Mouse (Mus musculus) hindbrain, embryonic 16.5 days (tissue): ENCODE measurements around the gene Rrp1. TPM values are rescaled to one million over a fixed set of nuclear protein-coding genes. Genes with fewer than 3 reads are reported as not detected.

Experiments
- ATAC-seq: fragments of 200-750 bp; cut with Nextera tagmentation; 2 replicates; pipeline ENCODE4 v1.8.0; 2017; ENCODE audit warnings: moderate TSS enrichment, moderate library complexity
- H3K27ac ChIP-seq: fragments of 300-500 bp; sonication (generic); 2 replicates; pipeline ENCODE4 v1.5.1; 2014; ENCODE audit warnings: low read depth, mild to moderate bottlenecking, control low read depth, low read length, moderate library complexity
- H3K27me3 ChIP-seq: fragments of 300-500 bp; sonication (generic); replicated peaks from 2 replicates; pipeline ENCODE4 v1.6.1; 2014; ENCODE audit warnings: low read length; ENCODE audit not compliant: control insufficient read depth, insufficient read depth
- H3K36me3 ChIP-seq: fragments of 300-500 bp; sonication (generic); 2 replicates; pipeline ENCODE4 v1.6.1; 2014; ENCODE audit warnings: mild to moderate bottlenecking, low read length, moderate library complexity, mixed read lengths; ENCODE audit not compliant: control insufficient read depth, insufficient read depth
- H3K4me1 ChIP-seq: fragments of 300-500 bp; sonication (generic); 2 replicates; pipeline ENCODE4 v1.6.1; 2014; ENCODE audit warnings: low read depth, low read length; ENCODE audit not compliant: control insufficient read depth, insufficient read depth
- H3K4me2 ChIP-seq: fragments of 300-500 bp; sonication (generic); 2 replicates; pipeline ENCODE4 v1.6.1; 2014; ENCODE audit warnings: mild to moderate bottlenecking, low read length, control low read depth, moderate library complexity
- H3K4me3 ChIP-seq: fragments of 300-500 bp; sonication (generic); 2 replicates; pipeline ENCODE4 v1.5.1; 2014; ENCODE audit warnings: mild to moderate bottlenecking, low read length, control low read depth, moderate library complexity
- H3K9ac ChIP-seq: fragments of 300-500 bp; sonication (generic); 2 replicates; pipeline ENCODE4 v1.6.1; 2014; ENCODE audit warnings: low read depth, mild to moderate bottlenecking, control low read depth, low read length, moderate library complexity
- H3K9me3 ChIP-seq: fragments of 300-500 bp; sonication (generic); 2 replicates; pipeline ENCODE4 v1.6.1; 2014; ENCODE audit warnings: mild to moderate bottlenecking, low read length, moderate library complexity; ENCODE audit not compliant: control insufficient read depth
- WGBS: fragments of 180-500 bp; shearing (Covaris S2); extraction: QIAGEN DNeasy Blood & Tissue Kit; methylation state at CpG from one replicate; pipeline ENCODE4 v1.1.7; 2014; 5-methylcytosine and 5-hydroxymethylcytosine counted together
- polyA plus RNA-seq: library from polyadenylated mRNA; unstranded; fragments of >200 nt; fragmentation: Nextera tagmentation; extraction: Ambion mirVana; gene quantifications from 2 replicates; pipeline ENCODE4 v1.2.1, GENCODE M21; 2015

Rrp1 gene
- polyA plus RNA-seq, 1 experiment from 2014 or later = 440 TPM

DNA sequence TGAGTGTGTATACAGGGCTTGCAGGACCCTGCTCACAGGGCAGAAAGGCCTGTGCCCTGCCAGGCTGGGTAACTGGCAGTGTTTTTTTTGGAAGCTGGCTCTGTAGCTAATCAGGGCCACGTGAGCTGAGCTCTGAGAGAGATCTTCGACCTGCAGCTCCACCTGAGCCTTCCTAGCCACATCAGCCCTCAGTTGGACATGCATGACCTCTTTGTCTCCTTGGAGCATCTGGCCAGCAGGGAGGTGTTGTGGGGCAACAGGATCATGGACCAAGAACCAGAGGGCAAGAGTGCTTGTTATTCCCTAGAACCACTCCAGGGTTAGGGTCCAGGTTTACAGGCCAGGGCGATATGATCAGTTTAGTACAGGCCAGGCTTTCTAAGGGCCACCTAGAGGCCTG, 34.6 kb upstream of the Rrp1 start:
- H3K4me3 ChIP-seq = no peak overlapping the region
- 0 out of 2 replicates have a peak, but pooled peaks cover under 1% of the 10 kb centered on the region for H3K4me1 ChIP-seq
- no peak overlapping the region for H3K9ac ChIP-seq
- no peak for ATAC-seq
- no peaks in the 10 kb centered on the region for H3K9me3 ChIP-seq
- H3K27ac ChIP-seq = no peak overlapping the region
- H3K36me3 ChIP-seq = peaks cover 47% of the 10 kb centered on the region
- 84% methylated on average over 3 of the region's 3 CpGs for WGBS
- H3K27me3 ChIP-seq = no peaks in the 10 kb centered on the region
- no peak overlapping the region for H3K4me2 ChIP-seq

DNA sequence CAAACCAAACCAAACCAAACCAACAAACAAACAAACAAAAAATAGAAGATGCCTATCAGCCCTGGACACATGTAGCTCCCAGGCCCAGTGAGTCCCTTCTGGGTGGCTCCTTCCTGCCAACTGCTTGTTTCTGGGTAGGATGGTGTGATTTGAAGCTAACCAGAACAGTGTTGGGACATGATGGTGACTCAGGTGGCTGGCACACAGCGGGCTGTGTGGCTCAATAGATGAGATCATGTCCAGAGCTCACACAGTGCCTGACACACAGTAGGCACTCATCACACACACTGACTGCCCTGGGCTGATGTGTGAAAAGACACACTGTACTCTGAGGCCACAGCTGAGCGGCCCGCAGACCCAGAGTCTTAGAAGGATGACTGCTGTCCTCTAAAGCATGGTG, 33.4 kb upstream of the Rrp1 start:
- Histone ChIP-seq H3K4me3 (no peak overlapping the region), H3K27me3 (no peaks in the 10 kb centered on the region), H3K4me1 (no peaks in the 10 kb centered on the region), H3K36me3 (peaks cover 46% of the 10 kb centered on the region), H3K9ac (no peak overlapping the region), H3K27ac (no peak overlapping the region), H3K9me3 (no peaks in the 10 kb centered on the region), H3K4me2 (no peak overlapping the region)
- no peak for ATAC-seq
- WGBS = 100% methylated on average over 3 of the region's 3 CpGs

DNA sequence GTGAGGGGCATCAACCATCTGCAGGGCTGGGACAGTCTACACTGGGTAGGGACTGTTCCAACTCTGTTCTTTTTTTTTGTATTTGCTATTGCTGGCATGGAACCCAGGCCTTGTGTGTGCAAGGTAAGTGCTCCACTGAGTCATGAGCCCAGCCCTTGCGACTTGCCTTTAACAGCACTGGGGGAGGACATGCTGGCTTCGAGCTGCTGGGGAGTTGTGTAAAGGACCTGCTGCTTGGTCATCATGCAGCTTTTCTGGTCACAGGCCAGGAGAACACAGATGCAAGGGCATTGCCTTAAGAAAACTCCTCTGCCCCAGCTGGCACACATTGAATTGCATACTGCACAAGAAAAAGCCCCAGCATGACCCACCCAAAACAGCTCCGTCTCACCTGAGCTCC, 29.4 kb upstream of the Rrp1 start:
- ATAC-seq = no peak
- Histone ChIP-seq H3K9me3 (no peaks in the 10 kb centered on the region), H3K4me2 (no peak overlapping the region), H3K27ac (no peak overlapping the region), H3K9ac (no peak overlapping the region), H3K27me3 (no peaks in the 10 kb centered on the region), H3K36me3 (peaks cover 43% of the 10 kb centered on the region), H3K4me3 (no peak overlapping the region), H3K4me1 (no peaks in the 10 kb centered on the region)
- WGBS = 96% methylated on average over 3 of the region's 3 CpGs

DNA sequence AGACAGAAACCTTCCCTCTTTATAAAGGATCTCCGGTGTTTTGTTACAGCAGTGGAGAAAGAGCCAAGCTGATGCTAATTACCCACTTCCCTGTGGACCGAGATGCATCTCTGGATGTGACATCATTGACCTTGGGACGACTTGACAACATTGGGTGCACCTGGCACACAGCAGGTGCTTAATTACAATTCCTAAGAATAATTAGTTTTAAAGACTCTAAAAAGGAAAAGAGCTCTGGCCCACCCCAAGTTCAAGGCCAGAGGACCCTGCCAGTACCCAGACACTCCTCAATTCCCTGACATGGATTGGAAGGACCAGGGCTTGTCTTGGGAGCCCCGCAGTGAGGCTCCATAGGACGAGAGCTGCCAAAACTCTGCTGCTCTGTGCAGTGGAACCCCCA, 28.8 kb upstream of the Rrp1 start:
- H3K9me3 ChIP-seq = no peaks in the 10 kb centered on the region
- H3K36me3 ChIP-seq = peaks cover 37% of the 10 kb centered on the region
- H3K4me1 ChIP-seq = no peaks in the 10 kb centered on the region
- H3K4me2 ChIP-seq = no peak overlapping the region
- ATAC-seq = no peak
- no peak overlapping the region for H3K4me3 ChIP-seq
- WGBS = 83% methylated on average over 5 of the region's 5 CpGs
- no peaks in the 10 kb centered on the region for H3K27me3 ChIP-seq
- H3K9ac ChIP-seq = no peak overlapping the region
- no peak overlapping the region for H3K27ac ChIP-seq

DNA sequence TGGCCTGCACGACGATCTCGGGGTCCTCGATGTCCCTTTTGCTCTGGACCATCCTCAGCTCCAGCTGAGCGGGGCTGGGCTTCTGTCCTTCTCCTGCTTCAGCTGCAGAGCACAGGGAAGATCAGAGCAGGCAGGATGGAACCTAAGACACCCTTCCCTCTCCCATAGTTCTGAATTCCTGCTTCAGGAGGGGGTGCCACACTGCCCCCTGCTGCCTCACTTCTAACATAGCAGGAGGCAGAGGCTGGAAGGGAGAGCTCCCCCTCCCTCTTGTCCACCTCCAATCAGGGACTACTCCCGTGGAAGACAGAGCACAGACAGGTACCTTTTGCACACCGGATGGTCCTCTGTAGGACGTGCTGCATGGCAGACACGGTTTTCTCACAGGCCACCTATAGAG, 28.0 kb upstream of the Rrp1 start:
- Histone ChIP-seq H3K36me3 (peaks cover 32% of the 10 kb centered on the region), H3K4me3 (no peak overlapping the region)
- WGBS = 67% methylated on average over 9 of the region's 9 CpGs

DNA sequence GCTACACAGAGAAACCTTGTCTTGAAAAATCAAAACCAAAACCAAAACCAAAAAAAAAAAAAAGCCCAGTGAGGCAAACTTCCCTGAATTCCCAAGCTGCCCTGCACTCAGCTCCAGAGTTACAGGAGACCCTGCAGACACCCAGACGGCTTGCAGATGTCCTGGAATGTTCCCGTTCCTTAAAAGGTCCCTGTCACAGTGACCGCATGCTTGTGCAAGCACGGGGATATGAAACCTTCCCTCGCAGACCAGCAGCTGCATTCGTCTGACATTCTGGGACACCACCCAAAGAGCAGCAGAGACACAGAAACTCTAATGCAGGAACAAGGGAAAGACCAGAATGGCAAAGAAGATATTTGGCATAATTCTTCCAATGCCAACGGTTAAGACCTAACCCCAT, 27.1 kb upstream of the Rrp1 start:
- no peak for ATAC-seq
- 90% methylated on average over 7 of the region's 7 CpGs for WGBS
- Histone ChIP-seq H3K4me3 (no peak overlapping the region), H3K9me3 (no peaks in the 10 kb centered on the region), H3K4me2 (no peak overlapping the region), H3K27me3 (no peaks in the 10 kb centered on the region), H3K4me1 (no peaks in the 10 kb centered on the region), H3K36me3 (peaks cover 30% of the 10 kb centered on the region), H3K9ac (no peak overlapping the region), H3K27ac (no peak overlapping the region)

More for the DNA sequence above, 28.0 kb upstream of the Rrp1 start:
- H3K4me1 ChIP-seq = no peaks in the 10 kb centered on the region
- no peak overlapping the region for H3K9ac ChIP-seq
- ATAC-seq = no peak
- H3K4me2 ChIP-seq = no peak overlapping the region
- no peaks in the 10 kb centered on the region for H3K9me3 ChIP-seq
- no peaks in the 10 kb centered on the region for H3K27me3 ChIP-seq
- H3K27ac ChIP-seq = no peak overlapping the region

DNA sequence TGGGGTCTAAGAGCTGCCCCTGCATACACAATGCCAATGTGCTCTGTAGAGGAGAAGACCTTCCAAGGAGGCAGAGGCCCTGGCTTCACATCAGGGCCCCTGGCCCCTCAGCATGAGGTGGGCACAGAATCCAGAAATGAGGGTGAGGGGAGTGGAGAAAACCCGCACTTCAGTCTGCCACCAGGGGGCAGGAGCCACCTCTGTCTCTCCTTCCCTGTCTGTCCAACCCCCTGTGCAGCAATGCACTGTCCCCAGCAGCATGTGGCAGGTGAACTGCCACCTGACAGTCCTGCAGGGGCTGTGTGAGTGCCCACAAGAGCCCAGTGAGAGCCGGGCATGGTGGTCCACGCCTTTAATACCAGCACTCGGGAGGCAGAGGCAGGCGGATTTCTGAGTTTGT, 26.7 kb upstream of the Rrp1 start:
- Histone ChIP-seq H3K27ac (no peak overlapping the region), H3K4me2 (no peak overlapping the region), H3K4me3 (no peak overlapping the region), H3K9ac (no peak overlapping the region), H3K9me3 (no peaks in the 10 kb centered on the region), H3K27me3 (no peaks in the 10 kb centered on the region), H3K4me1 (no peaks in the 10 kb centered on the region), H3K36me3 (peaks cover 28% of the 10 kb centered on the region)
- ATAC-seq = no peak
- WGBS = 62% methylated on average over 5 of the region's 5 CpGs

DNA sequence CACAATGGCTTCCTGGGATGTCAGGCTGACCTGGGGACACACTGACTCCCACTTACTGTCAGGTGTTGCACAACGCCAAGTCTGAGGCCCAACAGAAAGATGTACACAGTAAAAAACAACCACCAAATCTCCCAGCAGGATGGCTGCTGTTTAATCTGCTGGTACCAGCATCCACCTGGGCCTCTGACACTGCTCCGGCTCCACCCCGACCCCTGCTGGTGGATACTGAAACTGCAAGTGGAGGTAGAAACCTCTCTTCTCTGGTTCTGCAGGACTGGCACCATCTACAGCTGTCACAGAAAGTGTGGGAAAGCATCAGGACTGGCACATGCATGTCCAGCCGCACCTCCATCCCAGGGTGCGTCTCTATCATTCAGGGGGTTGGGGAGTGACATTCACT, 25.3 kb upstream of the Rrp1 start:
- WGBS = 14% methylated on average over 5 of the region's 5 CpGs
- Histone ChIP-seq H3K9me3 (no peaks in the 10 kb centered on the region), H3K27ac (no peak overlapping the region), H3K27me3 (no peaks in the 10 kb centered on the region), H3K4me3 (no peak overlapping the region), H3K36me3 (peaks cover 15% of the 10 kb centered on the region), H3K9ac (no peak overlapping the region), H3K4me1 (no peaks in the 10 kb centered on the region), H3K4me2 (no peak overlapping the region)
- peak; percentile 29; the same call in 1 of the 2 replicates for ATAC-seq

DNA sequence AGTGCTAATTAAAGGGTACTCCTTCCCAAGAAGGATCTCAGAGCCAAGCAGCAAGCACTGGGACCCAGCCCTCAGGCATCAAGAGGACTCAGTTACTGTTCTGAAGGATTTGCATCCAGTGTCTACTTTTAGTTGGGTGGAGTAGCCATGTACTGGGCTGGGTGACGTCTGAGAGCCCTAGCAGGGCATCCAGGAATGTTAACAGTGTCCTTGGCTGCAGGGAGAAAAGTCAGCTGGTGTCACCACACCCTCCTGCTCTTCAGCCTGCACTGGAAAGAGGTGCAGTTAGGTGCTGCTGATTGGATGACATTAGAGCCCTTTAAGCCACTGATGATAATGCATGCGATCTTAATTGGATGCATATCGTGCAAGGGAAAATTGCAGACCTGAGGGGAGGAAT, 20.0 kb upstream of the Rrp1 start:
- WGBS = 70% methylated on average over 3 of the region's 3 CpGs
- H3K36me3 ChIP-seq = peaks cover 9% of the 10 kb centered on the region
- no peak overlapping the region for H3K4me2 ChIP-seq
- H3K9me3 ChIP-seq = no peaks in the 10 kb centered on the region
- no peak overlapping the region for H3K9ac ChIP-seq
- H3K4me1 ChIP-seq = no peaks in the 10 kb centered on the region
- no peak for ATAC-seq
- no peaks in the 10 kb centered on the region for H3K27me3 ChIP-seq
- H3K27ac ChIP-seq = no peak overlapping the region
- H3K4me3 ChIP-seq = no peak overlapping the region

DNA sequence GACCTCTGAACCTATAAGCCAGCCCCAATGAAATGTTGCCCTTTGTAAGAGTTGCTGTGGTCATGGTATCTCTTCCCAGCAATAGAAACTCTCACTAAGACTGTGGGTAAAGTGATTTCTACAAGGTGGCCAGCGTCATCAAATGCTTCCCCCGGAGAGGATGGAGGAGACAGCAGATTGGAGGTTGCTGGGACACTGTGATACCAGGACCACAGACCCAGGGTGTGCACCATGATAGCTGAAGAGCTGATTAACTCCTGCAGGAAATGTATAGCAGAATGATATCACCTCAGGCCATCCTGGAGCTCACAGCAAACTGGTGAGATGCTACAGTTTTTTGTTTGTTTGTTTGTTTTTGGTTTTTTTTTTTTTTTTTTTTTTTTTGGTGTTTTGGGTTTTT, 16.9 kb upstream of the Rrp1 start:
- Histone ChIP-seq H3K4me2 (no peak overlapping the region), H3K4me3 (no peak overlapping the region), H3K27ac (no peak overlapping the region), H3K27me3 (no peaks in the 10 kb centered on the region), H3K9me3 (no peaks in the 10 kb centered on the region), H3K36me3 (peaks cover 16% of the 10 kb centered on the region), H3K9ac (no peak overlapping the region), H3K4me1 (peaks cover 5% of the 10 kb centered on the region; the same call in 1 of the 2 replicates)
- ATAC-seq = no peak
- WGBS = 98% methylated on average over 2 of the region's 2 CpGs
